Mouse (Mus musculus) lung, postnatal 0 days (tissue): Measurements from ENCODE around the gene Sspo. TPM values are rescaled to one million over a fixed set of nuclear protein-coding genes. Genes with fewer than 3 reads are reported as not detected.

Experiments used
- ATAC-seq: fragments of 200-750 bp; cut with Nextera tagmentation; 2 replicates; pipeline ENCODE4 v1.8.0; 2017; ENCODE audit warnings: moderate library complexity
- DNase-seq: peaks from one replicate; pipeline ENCODE4 v3.0.0-alpha.2; 2016; ENCODE audit warnings: low spot score
- H3K27ac ChIP-seq: fragments of 300-500 bp; sonication (generic); 2 replicates; pipeline ENCODE4 v1.5.1; 2014; ENCODE audit warnings: antibody characterized with exemption, mild to moderate bottlenecking, low read length, mixed read lengths
- H3K27me3 ChIP-seq: fragments of 300-500 bp; sonication (generic); replicated peaks from 2 replicates; pipeline ENCODE4 v1.6.1; 2014; ENCODE audit warnings: low read length, mixed read lengths; ENCODE audit not compliant: insufficient read depth
- H3K36me3 ChIP-seq: fragments of 300-500 bp; sonication (generic); 2 replicates; pipeline ENCODE4 v1.6.1; 2014; ENCODE audit warnings: low read length, mixed read lengths; ENCODE audit not compliant: insufficient read depth
- H3K4me1 ChIP-seq: fragments of 300-500 bp; sonication (generic); 2 replicates; pipeline ENCODE4 v1.6.1; 2014; ENCODE audit warnings: antibody characterized with exemption, low read depth, low read length, mixed read lengths; ENCODE audit not compliant: insufficient read depth
- H3K4me2 ChIP-seq: fragments of 300-500 bp; sonication (generic); replicated peaks from 2 replicates; pipeline ENCODE4 v1.6.1; 2014; ENCODE audit warnings: low read depth, mild to moderate bottlenecking, low read length, moderate library complexity, mixed read lengths
- H3K4me3 ChIP-seq: fragments of 300-500 bp; sonication (generic); 2 replicates; pipeline ENCODE4 v1.5.1; 2014; ENCODE audit warnings: low read depth, low read length
- H3K9ac ChIP-seq: fragments of 300-500 bp; sonication (generic); replicated peaks from 2 replicates; pipeline ENCODE4 v1.6.1; 2014; ENCODE audit warnings: low read depth, mild to moderate bottlenecking
- H3K9me3 ChIP-seq: fragments of 300-500 bp; sonication (generic); 2 replicates; pipeline ENCODE4 v1.6.1; 2016; ENCODE audit warnings: low read length, mixed read lengths
- CTCF ChIP-seq: IDR thresholded peaks from 2 replicates; pipeline ENCODE4 v1.5.1; 2016; ENCODE audit warnings: antibody characterized with exemption, mild to moderate bottlenecking
- EP300 ChIP-seq: IDR thresholded peaks from 2 replicates; pipeline ENCODE4 v1.6.1; 2016; ENCODE audit warnings: antibody characterized with exemption, mild to moderate bottlenecking, control low read depth
- WGBS: fragments of 180-500 bp; shearing (Covaris S2); extraction: QIAGEN DNeasy Blood & Tissue Kit; methylation state at CpG from one replicate; pipeline ENCODE4 v1.1.7; 2014; 5-methylcytosine and 5-hydroxymethylcytosine counted together
- microRNA-seq: library from miRNA; unstranded; fragments of <30 nt; microRNA quantifications from one replicate; pipeline ENCODE4, GENCODE M21; 2016
- polyA plus RNA-seq: library from polyadenylated mRNA; unstranded; fragments of >200 nt; fragmentation: Nextera tagmentation; extraction: Ambion mirVana; gene quantifications from 2 replicates; pipeline ENCODE4 v1.2.1, GENCODE M21; 2015

Sspo gene
- polyA plus RNA-seq, 1 experiment from 2014 or later, result 0.64 TPM

DNA sequence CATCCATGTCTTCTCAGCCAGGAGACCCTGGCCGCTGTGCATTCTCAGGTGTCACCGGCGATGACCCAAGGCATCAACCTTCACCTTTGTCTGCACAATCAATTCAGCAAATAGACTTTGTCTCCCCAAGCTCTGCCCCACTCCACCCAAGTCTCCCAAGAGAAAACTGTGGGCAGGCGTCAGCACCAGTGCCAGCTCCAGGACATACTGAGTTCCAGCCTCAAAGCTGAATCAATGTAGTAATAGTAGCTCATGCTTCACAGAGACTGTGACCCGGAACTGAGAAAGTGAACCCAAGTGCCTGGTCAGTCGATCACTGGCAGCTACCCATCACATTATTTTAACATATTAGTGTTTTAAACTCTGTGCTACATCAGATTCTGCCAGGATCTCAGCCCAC lies 100.3 kb downstream of the Sspo start:
- Histone ChIP-seq H3K9me3 (no peaks in the 10 kb centered on the region), H3K27ac (no peak overlapping the region), H3K36me3 (no peaks in the 10 kb centered on the region), H3K4me1 (no peaks in the 10 kb centered on the region), H3K9ac (no peak overlapping the region), H3K4me3 (no peak overlapping the region), H3K27me3 (no peaks in the 10 kb centered on the region), H3K4me2 (no peak overlapping the region)
- 83% methylated on average over 6 of the region's 6 CpGs for WGBS
- TF ChIP-seq EP300 (no peak), CTCF (no peak)
- no peak for DNase-seq
- ATAC-seq, result no peak

Small RNA genes within 50 kb of the gene (microRNA-seq; reads per million reads assigned to microRNA genes)
- gene Gm24325, result not detected

Other genes starting within 250 kb of the Sspo start
- 7.6 and 8.4 TPM in 2 replicates for gene Krba1, start 52.6 kb upstream of the Sspo start, polyA plus RNA-seq
- gene Zfp467, start 2.4 kb upstream of the Sspo start, polyA plus RNA-seq, result 31.5 and 34.6 TPM in 2 replicates
- 8.4 and 9.1 TPM in 2 replicates for gene Atp6v0e2, start 89.4 kb downstream of the Sspo start, polyA plus RNA-seq
- 4.2 and 4.7 TPM in 2 replicates for gene Lrrc61, start 106.6 kb downstream of the Sspo start, polyA plus RNA-seq
- gene Rarres2, start 124.6 kb downstream of the Sspo start, polyA plus RNA-seq, result 301 and 319 TPM in 2 replicates
- not detected in 2 replicates for gene Gm45021, start 141.4 kb downstream of the Sspo start, polyA plus RNA-seq
- 15.2 and 15.5 TPM in 2 replicates for gene Repin1, start 145.7 kb downstream of the Sspo start, polyA plus RNA-seq
- gene Gm44965, start 145.7 kb downstream of the Sspo start, polyA plus RNA-seq, result not detected in 2 replicates
- 5.3 and 6.2 TPM in 2 replicates for gene Zfp775, start 153.8 kb downstream of the Sspo start, polyA plus RNA-seq
- 0.30 and 0.49 TPM in 2 replicates for gene AI854703, start 178.5 kb downstream of the Sspo start, polyA plus RNA-seq
- gene Gimap8, start 199.0 kb downstream of the Sspo start, polyA plus RNA-seq, result 8.6 and 10.8 TPM in 2 replicates
- 14.2 and 15.1 TPM in 2 replicates for gene Gimap9, start 227.9 kb downstream of the Sspo start, polyA plus RNA-seq
- gene Gimap4, start 236.3 kb downstream of the Sspo start, polyA plus RNA-seq, result 129 and 151 TPM in 2 replicates